11 mouse cellular contexts compared by ENCODE assay signal in the genomic region with DNA sequence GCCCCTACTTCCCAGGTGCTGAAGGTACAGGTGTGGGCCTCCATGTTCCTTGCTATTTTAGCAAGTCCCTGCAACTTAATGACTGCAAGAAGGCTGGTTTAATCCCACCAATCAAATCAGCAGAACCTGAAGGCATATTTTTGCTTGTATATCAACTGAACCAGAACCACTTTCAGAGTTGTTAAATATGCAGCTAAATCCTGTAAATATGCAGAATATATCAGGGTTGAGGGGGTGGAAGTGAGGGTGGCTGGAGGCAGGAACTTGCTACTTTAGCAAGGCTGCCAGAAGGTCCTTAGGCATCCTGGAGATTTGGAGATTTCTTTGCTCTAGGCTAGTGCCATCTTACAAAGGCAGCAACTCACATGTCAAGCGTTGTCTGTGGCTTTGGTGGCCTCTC. TPM values are rescaled to one million over a fixed set of nuclear protein-coding genes. Genes with fewer than 3 reads are reported as not detected.
DNase-seq lines count a peak whose midpoint lies in the region; ATAC-seq and TF ChIP-seq lines count a peak whose summit lies in the region.
"Had no signal": no experiment of that assay in that cellular context is flagged by ENCODE, and none has a peak within 500 bp of the region (broad histone marks: within the 10 kb centered on the region; RNA-seq: fewer than 3 reads in every experiment).

No protein-coding gene starts in this region.

- no peak overlapping the region for H3K27ac ChIP-seq in intestine, embryonic 14.5 days (ENCODE audit: low read depth)
- H3K27ac ChIP-seq in intestine, postnatal 0 days (ENCODE audit: low read depth, low read length): no peak overlapping the region
- no peak overlapping the region for H3K27ac ChIP-seq in CH12.LX (ENCODE audit: insufficient read depth, low read depth)
- H3K27ac ChIP-seq in embryonic facial prominence, embryonic 12.5 days: no peak overlapping the region
- 0 out of 2 replicates have a peak overlapping the region, but pooled peaks have one; percentile 0 for H3K27ac ChIP-seq in liver, embryonic 15.5 days (replicated peaks)

- no peaks in the 10 kb centered on the region for H3K9me3 ChIP-seq in intestine, embryonic 14.5 days (ENCODE audit: control insufficient read depth, low read length)
- H3K9me3 ChIP-seq in intestine, postnatal 0 days (ENCODE audit: control insufficient read depth): no peaks in the 10 kb centered on the region
- no peaks in the 10 kb centered on the region for H3K9me3 ChIP-seq in CH12.LX (replicated peaks; ENCODE audit: low read length)
- no peaks in the 10 kb centered on the region for H3K9me3 ChIP-seq in embryonic facial prominence, embryonic 12.5 days
- no peaks in the 10 kb centered on the region for H3K9me3 ChIP-seq in liver, embryonic 15.5 days (replicated peaks)

- TF ChIP-seq EP300 in CH12.LX (IDR thresholded peaks at IDR 0.05; ENCODE audit: low read length): no peak

- H3K9ac ChIP-seq in intestine, embryonic 14.5 days (ENCODE audit: low read length): no peak overlapping the region
- H3K9ac ChIP-seq in intestine, postnatal 0 days (ENCODE audit: low read depth, low read length): no peak overlapping the region
- H3K9ac ChIP-seq in CH12.LX (ENCODE audit: insufficient read depth, low read depth): no peak overlapping the region; the same call in 1 of the 2 replicates
- 0 out of 2 replicates have a peak overlapping the region, but pooled peaks have one; percentile 91 for H3K9ac ChIP-seq in embryonic facial prominence, embryonic 12.5 days
- H3K9ac ChIP-seq in liver, embryonic 15.5 days: no peak overlapping the region

- H3K36me3 ChIP-seq in intestine, embryonic 14.5 days (ENCODE audit: control insufficient read depth, insufficient read depth, low read length): peaks cover 38% of the 10 kb centered on the region
- peaks cover 23% of the 10 kb centered on the region for H3K36me3 ChIP-seq in intestine, postnatal 0 days (ENCODE audit: control insufficient read depth, insufficient read depth)
- peaks cover 21 to 41% of the 10 kb centered on the region in 2 experiments for H3K36me3 ChIP-seq in CH12.LX (replicated peaks in 1 of 2; ENCODE audit: control insufficient read depth in 1 of 2, insufficient read depth in 1 of 2, low read length in 1 of 2)
- peaks cover 26% of the 10 kb centered on the region for H3K36me3 ChIP-seq in embryonic facial prominence, embryonic 12.5 days
- H3K36me3 ChIP-seq in liver, embryonic 15.5 days (replicated peaks): peaks cover 38% of the 10 kb centered on the region

- no peak for TF ChIP-seq CTCF in intestine, postnatal 0 days (IDR thresholded peaks at IDR 0.05; ENCODE audit: low read depth)
- TF ChIP-seq CTCF in CH12.LX (conservative IDR thresholded peaks at IDR 0.05 in 1 of 2, IDR thresholded peaks at IDR 0.05 in 1 of 2; ENCODE audit: low read depth in 2 of 2, low read length in 2 of 2): no peak

- peaks cover 33% of the 10 kb centered on the region for H3K79me2 ChIP-seq in CH12.LX (replicated peaks; ENCODE audit: control insufficient read depth, extremely low read depth, insufficient read depth, poor library complexity, severe bottlenecking)

- 70% methylated on average over 1 of the region's 1 CpGs for WGBS in intestine, embryonic 14.5 days
- 68% methylated on average over 1 of the region's 1 CpGs for WGBS in intestine, postnatal 0 days
- WGBS in embryonic facial prominence, embryonic 12.5 days: 74% methylated on average over 1 of the region's 1 CpGs
- 80% methylated on average over 1 of the region's 1 CpGs for WGBS in liver, embryonic 15.5 days (ENCODE audit: insufficient replicate concordance)

- no peaks in the 10 kb centered on the region for H3K27me3 ChIP-seq in intestine, embryonic 14.5 days (replicated peaks; ENCODE audit: control insufficient read depth, insufficient read depth, low read length)
- H3K27me3 ChIP-seq in intestine, postnatal 0 days (replicated peaks; ENCODE audit: control insufficient read depth, insufficient read depth, low read length): no peaks in the 10 kb centered on the region
- no peaks in the 10 kb centered on the region for H3K27me3 ChIP-seq in CH12.LX (replicated peaks)
- H3K27me3 ChIP-seq in embryonic facial prominence, embryonic 12.5 days: no peaks in the 10 kb centered on the region
- H3K27me3 ChIP-seq in liver, embryonic 15.5 days: no peaks in the 10 kb centered on the region

- TF ChIP-seq POLR2A in CH12.LX (IDR thresholded peaks at IDR 0.05; ENCODE audit: low read depth, low read length): no peak

- no peak for DNase-seq in intestine, embryonic 14.5 days (ENCODE audit: low spot score)
- no peak for DNase-seq in CH12.LX (ENCODE audit: extremely low read depth)
- DNase-seq: cerebellum, adult 11 months; kidney, postnatal 36 days; lung, adult 2 months had no signal

- no peak overlapping the region for H3K4me3 ChIP-seq in intestine, embryonic 14.5 days (ENCODE audit: low read depth, low read length)
- no peak overlapping the region for H3K4me3 ChIP-seq in intestine, postnatal 0 days (ENCODE audit: low read depth, low read length)
- H3K4me3 ChIP-seq in CH12.LX (replicated peaks in 1 of 3; ENCODE audit: low read depth in 2 of 3, low read length in 2 of 3, poor library complexity in 1 of 3): peak overlapping the region in 1 of 3 experiments; percentile 78
- H3K4me3 ChIP-seq in embryonic facial prominence, embryonic 12.5 days: no peak overlapping the region
- no peak overlapping the region for H3K4me3 ChIP-seq in liver, embryonic 15.5 days (replicated peaks)

- TF ChIP-seq RAD21 in CH12.LX (IDR thresholded peaks at IDR 0.05; ENCODE audit: low read depth, low read length): no peak

- in situ Hi-C loops in CH12.LX (cut with MboI; ENCODE audit: low pct_ligation_motif_present, low pct_unique_long_range_greater_than_20kb, low sequenced_read_pairs): no loop called here

- ATAC-seq in intestine, embryonic 14.5 days (replicated peaks; ENCODE audit: low FRiP score, low TSS enrichment, low read depth): no peak
- no peak for ATAC-seq in intestine, postnatal 0 days
- no peak for ATAC-seq in embryonic facial prominence, embryonic 12.5 days (ENCODE audit: insufficient number of reproducible peaks, insufficient read depth, low FRiP score, low TSS enrichment)
- ATAC-seq in liver, embryonic 15.5 days (ENCODE audit: insufficient read depth): no peak
- ATAC-seq in megakaryocyte, adult 5-6 weeks (ENCODE audit: poor library complexity, severe bottlenecking): no peak
- no peak for ATAC-seq in CD4-positive, CD25-positive, alpha-beta regulatory T cell, adult 4 months

- dilution Hi-C loops in CH12.LX (cut with MboI; ENCODE audit: extremely low pct_ligation_motif_present, extremely low pct_unique_long_range_greater_than_20kb, low sequenced_read_pairs): no loop called here

- peaks cover 18% of the 10 kb centered on the region for H3K4me1 ChIP-seq in intestine, embryonic 14.5 days (replicated peaks; ENCODE audit: control insufficient read depth, insufficient read depth, low read length)
- H3K4me1 ChIP-seq in intestine, postnatal 0 days (replicated peaks; ENCODE audit: control insufficient read depth, insufficient read depth, low read length): 0 out of 2 replicates have a peak, but pooled peaks cover 4% of the 10 kb centered on the region
- peaks cover 0 to 16% of the 10 kb centered on the region in 2 experiments; a peak in 2 of 4 replicates for H3K4me1 ChIP-seq in CH12.LX (ENCODE audit: control insufficient read depth in 1 of 2, insufficient read depth in 2 of 2)
- peaks cover 12% of the 10 kb centered on the region for H3K4me1 ChIP-seq in embryonic facial prominence, embryonic 12.5 days
- peaks cover 42% of the 10 kb centered on the region for H3K4me1 ChIP-seq in liver, embryonic 15.5 days (replicated peaks)

- H3K4me2 ChIP-seq in intestine, embryonic 14.5 days (ENCODE audit: low read length): peak overlapping the region; percentile 86; the same call in 1 of the 2 replicates
- H3K4me2 ChIP-seq in intestine, postnatal 0 days (replicated peaks; ENCODE audit: low read depth): no peak overlapping the region
- peak overlapping the region; percentile 93 for H3K4me2 ChIP-seq in CH12.LX (ENCODE audit: insufficient read depth, low read depth, poor library complexity, severe bottlenecking)
- H3K4me2 ChIP-seq in embryonic facial prominence, embryonic 12.5 days (replicated peaks): 0 out of 2 replicates have a peak overlapping the region, but pooled peaks have one; percentile 81
- H3K4me2 ChIP-seq in liver, embryonic 15.5 days: peak overlapping the region; percentile 98

RNA-seq across cellular contexts. Expression of a gene that starts 10.9 kb away (rescaled TPM):
- polyA plus RNA-seq in intestine, embryonic 14.5 days (2014; fragmentation: Nextera tagmentation; extraction: Ambion mirVana): 244 and 251 TPM in 2 replicates
- 263 and 280 TPM in 2 replicates for polyA plus RNA-seq in intestine, postnatal 0 days (2015; fragmentation: Nextera tagmentation; extraction: Ambion mirVana)
- total RNA-seq in CH12.LX (2012; rRNA removed) (133 and 146 TPM in 2 replicates), CH12.LX (2014; rRNA removed) (182 and 195 TPM in 2 replicates)
- polyA plus RNA-seq in CH12.LX (2012; ENCODE audit: insufficient read length, low read depth): 185 and 190 TPM in 2 replicates
- polyA plus RNA-seq in embryonic facial prominence, embryonic 12.5 days (2016; fragmentation: Nextera tagmentation; extraction: Ambion mirVana): 208 and 212 TPM in 2 replicates
- 134 and 136 TPM in 2 replicates for polyA plus RNA-seq in liver, embryonic 15.5 days (2015; fragmentation: Nextera tagmentation; extraction: Ambion mirVana)
- total RNA-seq in megakaryocyte, adult 5-6 weeks (2015): 113 and 119 TPM in 2 replicates
- total RNA-seq in megakaryocyte, adult 5-6 weeks (2017): 61.6 and 70.9 TPM in 2 replicates
- polyA plus RNA-seq in CD4-positive, CD25-positive, alpha-beta regulatory T cell, adult 4 months (2017; shearing (Covaris generic)): 100 to 1,000 TPM; 103 to 127 TPM

RNA-seq across cellular contexts. Expression of a gene that starts 11.0 kb away (rescaled TPM):
- polyA plus RNA-seq in intestine, embryonic 14.5 days (2014; fragmentation: Nextera tagmentation; extraction: Ambion mirVana): 26.3 and 32.4 TPM in 2 replicates
- 12.0 and 13.1 TPM in 2 replicates for polyA plus RNA-seq in intestine, postnatal 0 days (2015; fragmentation: Nextera tagmentation; extraction: Ambion mirVana)
- total RNA-seq in CH12.LX (2012; rRNA removed) (20.5 and 28.4 TPM in 2 replicates), CH12.LX (2014; rRNA removed) (19.5 and 20.1 TPM in 2 replicates)
- polyA plus RNA-seq in CH12.LX (2012; ENCODE audit: insufficient read length, low read depth): 21.7 and 24.9 TPM in 2 replicates
- polyA plus RNA-seq in embryonic facial prominence, embryonic 12.5 days (2016; fragmentation: Nextera tagmentation; extraction: Ambion mirVana): 51.1 and 53.7 TPM in 2 replicates
- polyA plus RNA-seq in liver, embryonic 15.5 days (2015; fragmentation: Nextera tagmentation; extraction: Ambion mirVana): 16.1 and 17.6 TPM in 2 replicates
- total RNA-seq in megakaryocyte, adult 5-6 weeks (2015): 9.1 and 11.3 TPM in 2 replicates
- total RNA-seq in megakaryocyte, adult 5-6 weeks (2017): 9.3 and 14.1 TPM in 2 replicates
- polyA plus RNA-seq in CD4-positive, CD25-positive, alpha-beta regulatory T cell, adult 4 months (2017; shearing (Covaris generic)): 10 to 100 TPM; 40.3 to 50.4 TPM

RNA-seq across cellular contexts. Expression of a gene that starts 24.7 kb away (rescaled TPM):
- 70.6 and 73.7 TPM in 2 replicates for polyA plus RNA-seq in intestine, embryonic 14.5 days (2014; fragmentation: Nextera tagmentation; extraction: Ambion mirVana)
- 34.9 and 41.0 TPM in 2 replicates for polyA plus RNA-seq in intestine, postnatal 0 days (2015; fragmentation: Nextera tagmentation; extraction: Ambion mirVana)
- total RNA-seq in CH12.LX (2012; rRNA removed) (29.7 and 33.8 TPM in 2 replicates), CH12.LX (2014; rRNA removed) (50.9 and 52.8 TPM in 2 replicates)
- polyA plus RNA-seq in CH12.LX (2012; ENCODE audit: insufficient read length, low read depth): 67.4 and 69.7 TPM in 2 replicates
- polyA plus RNA-seq in embryonic facial prominence, embryonic 12.5 days (2016; fragmentation: Nextera tagmentation; extraction: Ambion mirVana): 113 and 116 TPM in 2 replicates
- 50.0 and 53.8 TPM in 2 replicates for polyA plus RNA-seq in liver, embryonic 15.5 days (2015; fragmentation: Nextera tagmentation; extraction: Ambion mirVana)
- 33.7 and 34.7 TPM in 2 replicates for total RNA-seq in megakaryocyte, adult 5-6 weeks (2015)
- 31.3 and 34.1 TPM in 2 replicates for total RNA-seq in megakaryocyte, adult 5-6 weeks (2017)
- polyA plus RNA-seq in CD4-positive, CD25-positive, alpha-beta regulatory T cell, adult 4 months (2017; shearing (Covaris generic)): 10 to 100 TPM; 52.7 to 54.9 TPM

RNA-seq across cellular contexts. Expression of a gene that starts 29.9 kb away (rescaled TPM):
- 9.6 and 11.3 TPM in 2 replicates for polyA plus RNA-seq in intestine, embryonic 14.5 days (2014; fragmentation: Nextera tagmentation; extraction: Ambion mirVana)
- polyA plus RNA-seq in intestine, postnatal 0 days (2015; fragmentation: Nextera tagmentation; extraction: Ambion mirVana): 6.5 and 7.6 TPM in 2 replicates
- total RNA-seq in CH12.LX (2012; rRNA removed) (not detected in 2 replicates), CH12.LX (2014; rRNA removed) (not detected in 2 replicates)
- not detected in 2 replicates for polyA plus RNA-seq in CH12.LX (2012; ENCODE audit: insufficient read length, low read depth)
- 21.8 and 25.9 TPM in 2 replicates for polyA plus RNA-seq in embryonic facial prominence, embryonic 12.5 days (2016; fragmentation: Nextera tagmentation; extraction: Ambion mirVana)
- 1.9 and 2.0 TPM in 2 replicates for polyA plus RNA-seq in liver, embryonic 15.5 days (2015; fragmentation: Nextera tagmentation; extraction: Ambion mirVana)
- total RNA-seq in megakaryocyte, adult 5-6 weeks (2015): not detected in 2 replicates
- not detected in 2 replicates for total RNA-seq in megakaryocyte, adult 5-6 weeks (2017)
- under 1 TPM; 0.82 to 0.83 TPM for polyA plus RNA-seq in CD4-positive, CD25-positive, alpha-beta regulatory T cell, adult 4 months (2017; shearing (Covaris generic))
- total RNA-seq: neutrophil, adult 5-6 weeks had no signal
